Mouse (Mus musculus) kidney, adult 2 months (tissue): ENCODE data around the gene Yipf3. TPM values are rescaled to one million over a fixed set of nuclear protein-coding genes. Genes with fewer than 3 reads are reported as not detected.
A peak's percentile ranks its signal among the peaks of the same experiment; 100 is the strongest.

Experiments used
- DNase-seq: peaks from one replicate; pipeline ENCODE4 v3.0.0; 2021
- H3K27ac ChIP-seq: fragments of 200-500 bp; 2 replicates; pipeline ENCODE4 v1.5.1; 2012; ENCODE audit warnings: low read depth, low read length, control low read depth, inconsistent platforms; ENCODE audit not compliant: insufficient read depth
- H3K27me3 ChIP-seq: fragments of 200-500 bp; replicated peaks from 2 replicates; pipeline ENCODE4 v1.6.1; 2012; ENCODE audit warnings: mild to moderate bottlenecking, moderate library complexity, low read length, inconsistent platforms; ENCODE audit not compliant: control insufficient read depth, insufficient read depth
- H3K36me3 ChIP-seq: fragments of 200-500 bp; 2 replicates; pipeline ENCODE4 v1.6.1; 2012; ENCODE audit warnings: mild to moderate bottlenecking, moderate library complexity, low read length, inconsistent platforms; ENCODE audit not compliant: control insufficient read depth, insufficient read depth
- H3K4me1 ChIP-seq: fragments of 200-500 bp; 2 replicates; pipeline ENCODE4 v1.6.1; 2011; ENCODE audit warnings: low read length; ENCODE audit not compliant: control insufficient read depth, insufficient read depth
- H3K4me3 ChIP-seq: fragments of 200-500 bp; 2 replicates; pipeline ENCODE4 v1.5.1; 2011; ENCODE audit warnings: mild to moderate bottlenecking, low read depth, low read length, control low read depth; ENCODE audit not compliant: insufficient read depth
- CTCF ChIP-seq: fragments of 200-500 bp; conservative IDR thresholded peaks from 2 replicates; pipeline ENCODE4 v1.5.1; 2011; ENCODE audit warnings: low read depth, mild to moderate bottlenecking, control low read depth, low read length, moderate library complexity, mixed read lengths; ENCODE audit not compliant: insufficient read depth, insufficient read length
- POLR2A ChIP-seq: fragments of 200-500 bp; IDR thresholded peaks from one replicate; pipeline ENCODE4 v1.6.1; 2011; ENCODE audit warnings: low read depth, low read length, control low read depth
- WGBS: fragments of 180-500 bp; shearing (Covaris S2); methylation state at CpG from one replicate; pipeline ENCODE4 v1.1.7; 2018; 5-methylcytosine and 5-hydroxymethylcytosine counted together
- polyA plus RNA-seq: library from polyadenylated mRNA; depleted of rRNA; stranded (reverse); fragments of >200 nt; gene quantifications from 2 replicates; pipeline ENCODE4 v1.2.3, GENCODE M21; 2012; rRNA removed

Gene Yipf3
- 246 and 292 TPM in 2 replicates for polyA plus RNA-seq

- Histone ChIP-seq H3K27me3 (no peaks in the 10 kb centered on the region), H3K27ac (peak within 1 kb of the TSS; percentile 77), H3K4me3 (peak within 1 kb of the TSS; percentile 95), H3K4me1 (peaks cover 7% of the 10 kb centered on the region; the same call in 1 of the 2 replicates), H3K36me3 (no peaks in the 10 kb centered on the region)
- TF ChIP-seq CTCF (no peak), POLR2A (peak; percentile 45)
- DNase-seq, result peak; percentile 97
- WGBS, result under 1% methylated on average over 53 of the region's 53 CpGs
Observed at GRCm38 (mm10) chr17:46247512-46248188, at the start of gene Yipf3, which contains the start of gene Polr1c. Yipf3 (plus strand) TSS chr17:46248080. Polr1c (minus strand) TSS chr17:46248054.

GRCm38 (mm10) chr17:46201151-46201550 lies 46.7 kb upstream of the Yipf3 start:
- DNase-seq, result no peak
- 36% methylated on average over 6 of the region's 6 CpGs for WGBS

DNA sequence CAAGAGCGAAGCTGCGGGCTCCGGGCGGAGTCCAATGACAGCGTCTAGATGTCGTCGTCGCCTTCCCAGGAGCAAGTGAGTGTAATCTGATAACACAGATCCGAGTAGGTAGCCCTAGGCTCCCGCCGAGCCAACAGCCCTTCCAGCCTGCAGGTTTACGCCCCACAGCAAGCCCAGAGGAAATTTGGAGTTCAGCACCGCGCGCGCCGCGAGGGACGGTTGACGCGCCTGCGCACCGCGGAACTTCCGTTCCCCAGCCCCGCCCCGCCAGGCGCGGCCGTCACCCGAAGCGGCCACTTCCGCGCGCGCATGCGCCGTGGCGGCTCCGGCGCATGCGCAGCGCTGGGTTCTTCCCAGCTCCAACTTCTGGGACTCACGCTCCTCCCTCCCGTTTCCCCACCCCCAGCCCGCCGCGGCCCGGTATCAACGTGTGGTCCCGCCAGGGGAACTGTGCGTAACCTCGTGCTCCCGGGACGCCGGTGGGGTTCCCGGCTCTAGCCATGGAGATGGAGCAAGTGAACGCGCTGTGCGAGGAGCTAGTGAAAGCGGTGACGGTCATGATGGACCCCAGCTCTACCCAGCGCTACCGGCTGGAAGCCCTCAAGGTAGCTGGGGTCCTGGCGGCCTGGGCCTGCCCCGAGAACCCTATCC lies 45.3 kb upstream of the Yipf3 start, which contains the start of the genes Polh and Xpo5:
Gene Polh, minus strand, starts transcription at position 225 of the 651 bp plus-strand sequence.
Gene Xpo5, plus strand, starts transcription at position 362 of the 651 bp plus-strand sequence.
- no peaks in the 10 kb centered on the region for H3K27me3 ChIP-seq
- WGBS, result under 1% methylated on average over 66 of the region's 66 CpGs
- H3K36me3 ChIP-seq, result no peaks in the 10 kb centered on the region; the same call in 1 of the 2 replicates
- DNase-seq, result peak; percentile 96
- TF ChIP-seq POLR2A, result peak; percentile 39
- no peak for TF ChIP-seq CTCF
- peaks cover 20% of the 10 kb centered on the region; the same call in 1 of the 2 replicates for H3K4me1 ChIP-seq
- H3K4me3 ChIP-seq, result peak within 1 kb of the TSS; percentile 96
- H3K27ac ChIP-seq, result peak within 1 kb of the TSS; percentile 42

More at GRCm38 (mm10) chr17:46201151-46201550, 46.7 kb upstream of the Yipf3 start:
- no peaks in the 10 kb centered on the region for H3K36me3 ChIP-seq
- no peak for TF ChIP-seq CTCF
- no peak for TF ChIP-seq POLR2A
- no peak overlapping the region for H3K27ac ChIP-seq
- H3K27me3 ChIP-seq, result no peaks in the 10 kb centered on the region
- H3K4me1 ChIP-seq, result peaks cover 9% of the 10 kb centered on the region; the same call in 1 of the 2 replicates
- H3K4me3 ChIP-seq, result no peak overlapping the region

- TF ChIP-seq CTCF (no peak), POLR2A (no peak)
- Histone ChIP-seq H3K27ac (peak overlapping the region; percentile 42), H3K27me3 (no peaks in the 10 kb centered on the region), H3K4me3 (peak overlapping the region; percentile 96), H3K36me3 (no peaks in the 10 kb centered on the region; the same call in 1 of the 2 replicates), H3K4me1 (peaks cover 20% of the 10 kb centered on the region; the same call in 1 of the 2 replicates)
- peak; percentile 52 for DNase-seq
- WGBS, result under 1% methylated on average over 20 of the region's 20 CpGs
Observed at GRCm38 (mm10) chr17:46203078-46203477, 44.8 kb upstream of the Yipf3 start.

DNA sequence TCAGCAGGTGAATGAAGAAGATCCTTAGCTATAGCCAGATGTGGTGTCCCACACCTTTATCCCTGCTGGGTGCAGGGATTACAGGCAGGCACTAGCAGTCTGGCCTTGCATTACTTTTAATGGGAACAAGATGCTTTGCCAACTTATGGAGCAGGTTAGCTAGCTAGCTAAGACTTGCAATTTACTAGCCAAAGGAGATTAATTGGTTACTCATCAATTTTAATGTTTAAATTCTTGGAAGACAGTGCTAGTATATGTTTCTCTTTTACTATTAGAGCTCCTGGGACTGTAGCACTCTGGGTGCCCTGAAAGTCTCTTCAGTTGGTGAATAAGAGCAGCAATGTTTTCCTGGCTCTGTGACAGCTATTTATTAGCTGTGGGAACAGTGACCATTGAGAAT lies 41.2 kb upstream of the Yipf3 start:
- Histone ChIP-seq H3K4me3 (no peak overlapping the region), H3K27ac (peak overlapping the region; percentile 63; the same call in 1 of the 2 replicates), H3K36me3 (peaks cover 1% of the 10 kb centered on the region; the same call in 1 of the 2 replicates), H3K27me3 (no peaks in the 10 kb centered on the region), H3K4me1 (peaks cover 20% of the 10 kb centered on the region; the same call in 1 of the 2 replicates)
- TF ChIP-seq CTCF, result no peak
- TF ChIP-seq POLR2A, result no peak
- peak; percentile 60 for DNase-seq

GRCm38 (mm10) chr17:46210550-46210949 lies 37.3 kb upstream of the Yipf3 start:
- H3K4me1 ChIP-seq, result peaks cover 11% of the 10 kb centered on the region; the same call in 1 of the 2 replicates
- TF ChIP-seq POLR2A (no peak), CTCF (no peak)
- no peak overlapping the region for H3K4me3 ChIP-seq
- no peaks in the 10 kb centered on the region for H3K27me3 ChIP-seq
- H3K36me3 ChIP-seq, result peaks cover 1% of the 10 kb centered on the region; the same call in 1 of the 2 replicates
- H3K27ac ChIP-seq, result no peak overlapping the region
- WGBS, result 40% methylated on average over 3 of the region's 3 CpGs
- DNase-seq, result peak; percentile 28

DNA sequence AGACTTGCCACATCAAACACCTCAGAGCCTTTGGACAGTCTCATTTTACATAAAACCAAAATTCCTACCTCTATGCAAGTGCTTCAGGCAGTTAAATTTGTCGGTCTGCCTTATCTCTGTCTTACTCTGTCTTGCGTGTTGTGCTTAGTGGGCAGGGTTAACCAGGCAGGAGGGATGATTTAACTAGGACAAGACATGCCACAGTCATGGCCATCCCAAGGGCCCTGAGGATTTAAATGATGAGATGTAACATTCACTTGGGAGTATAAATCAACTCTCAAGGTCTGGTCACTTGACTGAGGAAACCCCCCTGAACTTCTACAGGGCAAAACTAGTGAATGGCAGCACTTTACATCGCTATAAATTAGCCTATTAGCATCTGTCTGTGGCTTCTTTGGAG lies 26.3 kb upstream of the Yipf3 start:
- Histone ChIP-seq H3K36me3 (peaks cover 13% of the 10 kb centered on the region), H3K27ac (no peak overlapping the region), H3K27me3 (no peaks in the 10 kb centered on the region), H3K4me1 (no peaks in the 10 kb centered on the region), H3K4me3 (no peak overlapping the region)
- 87% methylated on average over 3 of the region's 3 CpGs for WGBS
- TF ChIP-seq CTCF (no peak), POLR2A (no peak)
- DNase-seq, result no peak
